Mouse (Mus musculus): ENCODE measurements around the gene Mbnl1. TPM values are rescaled to one million over a fixed set of nuclear protein-coding genes. Genes with fewer than 3 reads are reported as not detected.
"Not testable (repeated sequence)": the region's sequence is repeated elsewhere in the genome, so short reads cannot be mapped to it uniquely, and the experiment has no call there.

Mbnl1 gene
- polyA plus RNA-seq, 1 experiment from 2014 or later: 113 TPM

GRCm38 (mm10) chr3:60481740-60482399 is 9.2 kb downstream of the Mbnl1 start:
- Histone ChIP-seq H3K9ac (ENCODE audit: low read depth, low read length) (no peak overlapping the region), H3K4me1 (ENCODE audit: control insufficient read depth, insufficient read depth, low read length) (no peaks in the 10 kb centered on the region), H3K27ac (replicated peaks; ENCODE audit: low read depth, low read length) (no peak overlapping the region), H3K9me3 (ENCODE audit: control insufficient read depth, low read length) (no peaks in the 10 kb centered on the region), H3K4me3 (ENCODE audit: low read depth, low read length) (no peak overlapping the region), H3K4me2 (ENCODE audit: low read depth, low read length) (no peak overlapping the region), H3K27me3 (replicated peaks; ENCODE audit: control insufficient read depth, insufficient read depth, low read length) (no peaks in the 10 kb centered on the region), H3K36me3 (ENCODE audit: control insufficient read depth, insufficient read depth, low read length) (no peaks in the 10 kb centered on the region)
- 91% methylated on average over 2 of the region's 2 CpGs for WGBS
- no peak for DNase-seq (ENCODE audit: low spot score)
- ATAC-seq (ENCODE audit: low read depth): no peak

DNA sequence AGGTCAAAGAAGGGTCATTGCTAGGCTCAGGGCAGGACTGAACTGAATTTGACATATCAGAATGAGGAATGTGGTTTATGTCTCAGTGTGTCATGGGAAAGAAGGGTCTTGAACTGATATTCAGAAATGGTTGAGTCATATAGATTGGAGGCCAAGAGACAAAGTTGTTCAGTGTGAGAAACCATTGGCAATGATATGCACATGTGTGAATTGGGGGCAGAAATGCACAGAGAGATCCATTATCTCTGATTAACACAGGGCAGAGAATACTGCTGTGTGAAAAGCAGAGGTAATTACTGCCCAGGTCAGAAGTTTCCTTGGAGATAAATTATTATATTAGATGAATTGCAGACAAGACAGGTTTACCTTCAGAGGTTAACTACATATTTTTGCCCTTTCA is 10.7 kb downstream of the Mbnl1 start:
- H3K36me3 ChIP-seq (ENCODE audit: control insufficient read depth, insufficient read depth, low read length): no peaks in the 10 kb centered on the region
- no peaks in the 10 kb centered on the region for H3K9me3 ChIP-seq (ENCODE audit: control insufficient read depth, low read length)
- DNase-seq (ENCODE audit: low spot score) (no peak), ATAC-seq (ENCODE audit: low read depth) (no peak)
- no peak overlapping the region for H3K4me3 ChIP-seq (ENCODE audit: low read depth, low read length)
- no peak overlapping the region for H3K4me2 ChIP-seq (ENCODE audit: low read depth, low read length)
- H3K4me1 ChIP-seq (ENCODE audit: control insufficient read depth, insufficient read depth, low read length): no peaks in the 10 kb centered on the region
- no peak overlapping the region for H3K27ac ChIP-seq (replicated peaks; ENCODE audit: low read depth, low read length)
- no peaks in the 10 kb centered on the region for H3K27me3 ChIP-seq (replicated peaks; ENCODE audit: control insufficient read depth, insufficient read depth, low read length)
- H3K9ac ChIP-seq (ENCODE audit: low read depth, low read length): no peak overlapping the region

- DNase-seq (ENCODE audit: low spot score) (no peak), ATAC-seq (ENCODE audit: low read depth) (no peak)
- WGBS: 77% methylated on average over 4 of the region's 4 CpGs
- Histone ChIP-seq H3K4me1 (ENCODE audit: control insufficient read depth, insufficient read depth, low read length) (no peaks in the 10 kb centered on the region), H3K27me3 (replicated peaks; ENCODE audit: control insufficient read depth, insufficient read depth, low read length) (no peaks in the 10 kb centered on the region), H3K4me3 (ENCODE audit: low read depth, low read length) (no peak overlapping the region), H3K9ac (ENCODE audit: low read depth, low read length) (no peak overlapping the region), H3K4me2 (ENCODE audit: low read depth, low read length) (no peak overlapping the region), H3K36me3 (ENCODE audit: control insufficient read depth, insufficient read depth, low read length) (no peaks in the 10 kb centered on the region), H3K9me3 (ENCODE audit: control insufficient read depth, low read length) (no peaks in the 10 kb centered on the region), H3K27ac (replicated peaks; ENCODE audit: low read depth, low read length) (no peak overlapping the region)
Observed at GRCm38 (mm10) chr3:60485987-60486712, 13.5 kb downstream of the Mbnl1 start.

GRCm38 (mm10) chr3:60486713-60487170 is 14.1 kb downstream of the Mbnl1 start:
- H3K27ac ChIP-seq (replicated peaks; ENCODE audit: low read depth, low read length): no peak overlapping the region
- ATAC-seq (ENCODE audit: low read depth) (no peak), DNase-seq (ENCODE audit: low spot score) (no peak)
- no peaks in the 10 kb centered on the region for H3K27me3 ChIP-seq (replicated peaks; ENCODE audit: control insufficient read depth, insufficient read depth, low read length)
- H3K4me2 ChIP-seq (ENCODE audit: low read depth, low read length): no peak overlapping the region
- H3K4me1 ChIP-seq (ENCODE audit: control insufficient read depth, insufficient read depth, low read length): no peaks in the 10 kb centered on the region
- no peak overlapping the region for H3K4me3 ChIP-seq (ENCODE audit: low read depth, low read length)
- WGBS: 81% methylated on average over 3 of the region's 3 CpGs
- no peak overlapping the region for H3K9ac ChIP-seq (ENCODE audit: low read depth, low read length)
- H3K9me3 ChIP-seq (ENCODE audit: control insufficient read depth, low read length): no peaks in the 10 kb centered on the region
- no peaks in the 10 kb centered on the region for H3K36me3 ChIP-seq (ENCODE audit: control insufficient read depth, insufficient read depth, low read length)

- Histone ChIP-seq H3K27me3 (replicated peaks; ENCODE audit: control insufficient read depth, insufficient read depth, low read length) (no peaks in the 10 kb centered on the region), H3K4me1 (ENCODE audit: control insufficient read depth, insufficient read depth, low read length) (no peaks in the 10 kb centered on the region), H3K27ac (replicated peaks; ENCODE audit: low read depth, low read length) (no peak overlapping the region), H3K9ac (ENCODE audit: low read depth, low read length) (no peak overlapping the region), H3K4me2 (ENCODE audit: low read depth, low read length) (no peak overlapping the region), H3K4me3 (ENCODE audit: low read depth, low read length) (no peak overlapping the region), H3K9me3 (ENCODE audit: control insufficient read depth, low read length) (no peaks in the 10 kb centered on the region), H3K36me3 (ENCODE audit: control insufficient read depth, insufficient read depth, low read length) (no peaks in the 10 kb centered on the region)
- 91% methylated on average over 6 of the region's 6 CpGs for WGBS
- ATAC-seq (ENCODE audit: low read depth): no peak
- DNase-seq (ENCODE audit: low spot score): no peak
Observed at GRCm38 (mm10) chr3:60489509-60489908, 16.9 kb downstream of the Mbnl1 start.

DNA sequence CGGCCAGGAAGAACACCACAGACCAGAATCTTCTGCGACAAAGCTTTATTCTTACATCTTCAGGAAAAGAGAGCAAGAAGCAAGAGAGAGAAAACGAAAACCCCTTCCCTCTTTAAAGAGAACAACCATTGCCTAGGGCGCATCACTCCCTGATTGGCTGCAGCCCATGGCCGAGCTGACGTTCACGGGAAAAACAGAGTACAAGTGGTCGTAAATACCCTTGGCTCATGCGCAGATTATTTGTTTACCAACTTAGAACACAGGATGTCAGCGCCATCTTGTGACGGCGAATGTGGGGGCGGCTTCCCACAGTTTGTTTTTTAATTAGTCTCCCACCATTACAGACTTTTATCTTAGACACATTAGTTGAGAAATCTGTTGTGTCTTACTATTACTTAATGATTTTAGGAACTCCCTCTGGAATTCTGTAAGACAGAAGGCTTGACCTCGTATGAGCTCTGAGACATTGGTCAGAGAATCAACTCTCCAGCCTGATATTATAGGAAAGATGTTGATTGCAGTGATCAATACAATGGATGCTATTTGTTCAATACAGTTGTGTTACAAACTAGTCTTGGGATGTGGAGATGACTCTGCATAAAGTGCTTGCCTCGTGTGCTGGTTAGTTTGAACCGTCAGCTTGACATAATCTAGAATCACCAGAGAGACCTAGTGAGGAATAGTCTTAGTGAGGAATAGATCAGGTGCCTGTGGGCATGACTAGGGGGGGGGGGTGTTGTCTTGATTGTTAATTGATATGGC is 22.3 kb downstream of the Mbnl1 start:
- H3K27ac ChIP-seq (replicated peaks; ENCODE audit: low read depth, low read length); H3K4me3 ChIP-seq (ENCODE audit: low read depth, low read length); H3K4me1 ChIP-seq (ENCODE audit: control insufficient read depth, insufficient read depth, low read length); H3K36me3 ChIP-seq (ENCODE audit: control insufficient read depth, insufficient read depth, low read length); H3K4me2 ChIP-seq (ENCODE audit: low read depth, low read length); H3K9me3 ChIP-seq (ENCODE audit: control insufficient read depth, low read length); H3K9ac ChIP-seq (ENCODE audit: low read depth, low read length); H3K27me3 ChIP-seq (replicated peaks; ENCODE audit: control insufficient read depth, insufficient read depth, low read length); DNase-seq (ENCODE audit: low spot score); ATAC-seq (ENCODE audit: low read depth): not testable (repeated sequence)
- 64% methylated on average over 7 of the region's 16 CpGs for WGBS

DNA sequence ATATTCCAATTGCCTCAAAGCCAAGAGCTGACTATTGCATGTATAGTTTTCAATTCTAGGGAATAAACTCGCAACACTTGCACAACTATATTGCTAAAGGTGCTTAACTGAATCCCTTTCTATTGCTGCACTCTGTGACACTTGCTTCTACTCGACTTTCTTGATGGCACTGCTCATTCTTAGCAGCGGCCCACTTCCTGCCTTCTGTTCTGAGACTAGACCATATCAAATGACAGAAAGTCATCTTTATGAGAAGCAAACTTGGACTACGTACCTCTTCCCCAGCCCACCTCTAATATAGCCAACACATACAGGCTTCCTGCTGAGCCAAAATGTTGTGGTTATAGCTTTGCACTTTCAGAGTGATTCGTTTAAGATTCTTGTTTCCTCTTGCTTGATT is 23.6 kb downstream of the Mbnl1 start:
- no peak for ATAC-seq (ENCODE audit: low read depth)
- Histone ChIP-seq H3K4me3 (ENCODE audit: low read depth, low read length) (no peak overlapping the region), H3K4me1 (ENCODE audit: control insufficient read depth, insufficient read depth, low read length) (peaks cover 7% of the 10 kb centered on the region; the same call in 1 of the 2 replicates), H3K27me3 (replicated peaks; ENCODE audit: control insufficient read depth, insufficient read depth, low read length) (no peaks in the 10 kb centered on the region), H3K9me3 (ENCODE audit: control insufficient read depth, low read length) (no peaks in the 10 kb centered on the region), H3K9ac (ENCODE audit: low read depth, low read length) (no peak overlapping the region), H3K4me2 (ENCODE audit: low read depth, low read length) (no peak overlapping the region), H3K36me3 (ENCODE audit: control insufficient read depth, insufficient read depth, low read length) (no peaks in the 10 kb centered on the region), H3K27ac (replicated peaks; ENCODE audit: low read depth, low read length) (no peak overlapping the region)
- 67% methylated on average over 5 of the region's 5 CpGs for WGBS
- no peak for DNase-seq (ENCODE audit: low spot score)

DNA sequence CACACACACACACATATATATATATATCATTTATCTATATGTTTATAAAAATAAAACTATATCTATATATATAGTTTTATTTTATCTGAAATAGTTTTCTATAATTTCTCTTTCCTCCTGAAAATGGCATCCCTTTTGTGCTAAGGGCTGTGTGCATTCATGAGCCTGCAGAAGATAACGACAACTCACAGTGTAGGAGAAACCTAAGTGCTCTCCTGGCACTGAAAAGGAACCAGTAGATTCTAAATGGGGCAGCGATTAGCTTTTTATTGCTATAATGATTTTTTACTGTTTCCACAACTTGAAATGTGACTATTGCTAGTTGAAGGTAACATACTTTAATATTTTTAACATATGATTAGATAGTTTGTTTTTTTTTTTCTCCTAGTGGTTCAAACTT is 25.5 kb downstream of the Mbnl1 start:
- ATAC-seq (ENCODE audit: low read depth): no peak
- H3K27ac ChIP-seq (replicated peaks; ENCODE audit: low read depth, low read length): no peak overlapping the region

More for the DNA sequence above, 25.5 kb downstream of the Mbnl1 start:
- no peak overlapping the region for H3K4me3 ChIP-seq (ENCODE audit: low read depth, low read length)
- no peaks in the 10 kb centered on the region for H3K27me3 ChIP-seq (replicated peaks; ENCODE audit: control insufficient read depth, insufficient read depth, low read length)
- H3K4me2 ChIP-seq (ENCODE audit: low read depth, low read length): no peak overlapping the region
- 82% methylated on average over 2 of the region's 2 CpGs for WGBS
- peaks cover 17% of the 10 kb centered on the region for H3K4me1 ChIP-seq (ENCODE audit: control insufficient read depth, insufficient read depth, low read length)
- no peaks in the 10 kb centered on the region for H3K36me3 ChIP-seq (ENCODE audit: control insufficient read depth, insufficient read depth, low read length)
- H3K9ac ChIP-seq (ENCODE audit: low read depth, low read length): no peak overlapping the region
- DNase-seq (ENCODE audit: low spot score): no peak
- H3K9me3 ChIP-seq (ENCODE audit: control insufficient read depth, low read length): no peaks in the 10 kb centered on the region
